Mouse (Mus musculus) liver, postnatal 0 days (tissue): ENCODE data around the gene Gm17349.

Experiments used
- CTCF ChIP-seq: sonication (generic); IDR thresholded peaks from 2 replicates; pipeline ENCODE4 v1.5.1; 2016; ENCODE audit warnings: antibody characterized with exemption, low read depth
- EP300 ChIP-seq: IDR thresholded peaks from 2 replicates; pipeline ENCODE4 v1.6.1; 2016; ENCODE audit warnings: antibody characterized with exemption, low read depth, mild to moderate bottlenecking

GRCm38 (mm10) chr15:99712666-99713559 is 7.6 kb upstream of the Gm17349 start:
- TF ChIP-seq CTCF (no peak), EP300 (no peak)
